Mouse (Mus musculus) heart, embryonic 13.5 days (tissue): ENCODE results near the gene Oosp2. TPM values are rescaled to one million over a fixed set of nuclear protein-coding genes. Genes with fewer than 3 reads are reported as not detected.

Experiments
- ATAC-seq: fragments of 200-750 bp; cut with Nextera tagmentation; 2 replicates; pipeline ENCODE4 v1.8.0; 2017; ENCODE audit warnings: moderate TSS enrichment; ENCODE audit not compliant: insufficient number of reproducible peaks, low FRiP score, low TSS enrichment; ENCODE audit errors: extremely low read depth
- H3K27ac ChIP-seq: fragments of 300-500 bp; sonication (generic); replicated peaks from 2 replicates; pipeline ENCODE4 v1.5.1; 2015; ENCODE audit warnings: moderate library complexity, mild to moderate bottlenecking, inconsistent platforms
- H3K27me3 ChIP-seq: fragments of 300-500 bp; sonication (generic); replicated peaks from 2 replicates; pipeline ENCODE4 v1.6.1; 2015; ENCODE audit warnings: mild to moderate bottlenecking, inconsistent platforms
- H3K36me3 ChIP-seq: fragments of 300-500 bp; sonication (generic); 2 replicates; pipeline ENCODE4 v1.6.1; 2015; ENCODE audit warnings: mild to moderate bottlenecking, inconsistent platforms
- H3K4me1 ChIP-seq: fragments of 300-500 bp; sonication (generic); 2 replicates; pipeline ENCODE4 v1.6.1; 2015; ENCODE audit warnings: inconsistent platforms
- H3K4me2 ChIP-seq: fragments of 300-500 bp; sonication (generic); 2 replicates; pipeline ENCODE4 v1.6.1; 2015; ENCODE audit warnings: inconsistent platforms, mild to moderate bottlenecking, moderate library complexity
- H3K4me3 ChIP-seq: fragments of 300-500 bp; sonication (generic); 2 replicates; pipeline ENCODE4 v1.5.1; 2015; ENCODE audit warnings: moderate library complexity, mild to moderate bottlenecking, inconsistent platforms
- H3K9ac ChIP-seq: fragments of 300-500 bp; sonication (generic); 2 replicates; pipeline ENCODE4 v1.6.1; 2015; ENCODE audit warnings: inconsistent platforms, mild to moderate bottlenecking, moderate library complexity
- H3K9me3 ChIP-seq: fragments of 300-500 bp; sonication (generic); 2 replicates; pipeline ENCODE4 v1.6.1; 2016; ENCODE audit warnings: inconsistent platforms
- WGBS: fragments of 180-500 bp; shearing (Covaris S2); methylation state at CpG from one replicate; pipeline ENCODE4 v1.1.7; 2015; ENCODE audit warnings: mixed read lengths; 5-methylcytosine and 5-hydroxymethylcytosine counted together
- polyA plus RNA-seq: library from polyadenylated mRNA; unstranded; fragments of >200 nt; fragmentation: Nextera tagmentation; extraction: Ambion mirVana; gene quantifications from 2 replicates; pipeline ENCODE4 v1.2.1, GENCODE M21; 2015

Gene Oosp2
- polyA plus RNA-seq, 1 experiment from 2014 or later, result not detected

DNA sequence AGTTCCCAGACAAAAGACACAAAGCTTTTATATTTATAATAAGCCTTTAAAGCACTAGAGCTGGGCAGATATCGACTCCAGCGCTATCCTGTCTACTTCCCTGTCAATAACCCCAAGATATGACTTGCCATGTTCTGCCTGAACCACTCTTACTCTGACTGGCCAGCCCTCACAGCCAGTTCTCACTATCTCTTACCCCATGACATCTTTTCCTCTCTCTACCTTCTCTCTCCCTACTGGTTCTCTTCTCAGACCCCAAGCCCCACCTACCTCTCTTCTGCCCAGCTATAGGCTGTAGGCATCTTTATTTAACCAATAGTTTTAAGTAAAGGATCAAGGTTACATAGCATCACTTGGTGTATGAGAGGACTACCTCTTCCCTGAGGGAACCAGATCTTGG is 26.0 kb downstream of the Oosp2 start:
- no peaks in the 10 kb centered on the region for H3K36me3 ChIP-seq
- no peaks in the 10 kb centered on the region for H3K4me1 ChIP-seq
- no peaks in the 10 kb centered on the region for H3K9me3 ChIP-seq
- no peak overlapping the region for H3K4me3 ChIP-seq
- 54% methylated on average over 2 of the region's 2 CpGs for WGBS
- ATAC-seq, result no peak
- H3K4me2 ChIP-seq, result no peak overlapping the region
- no peaks in the 10 kb centered on the region for H3K27me3 ChIP-seq
- H3K27ac ChIP-seq, result no peak overlapping the region
- H3K9ac ChIP-seq, result no peak overlapping the region

DNA sequence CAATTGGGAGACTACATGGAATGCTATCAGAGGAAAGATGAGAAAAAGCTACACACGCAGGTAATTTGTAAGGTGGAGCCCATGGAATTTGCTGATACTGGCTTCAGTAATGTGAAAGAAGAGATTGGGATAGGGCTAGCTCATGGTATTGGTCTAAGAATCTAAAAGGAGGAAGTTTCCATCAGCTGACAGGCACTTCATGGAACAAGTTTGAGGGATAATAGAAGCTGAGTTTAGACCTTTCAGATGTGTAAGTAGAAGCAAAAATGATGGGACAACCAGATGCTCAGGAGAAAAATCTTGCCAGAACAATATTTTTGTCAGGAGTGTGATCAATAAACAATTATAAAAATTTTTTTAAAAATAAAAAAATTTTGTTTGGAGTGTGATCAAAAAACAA is 26.6 kb downstream of the Oosp2 start:
- no peaks in the 10 kb centered on the region for H3K27me3 ChIP-seq
- no peak overlapping the region for H3K27ac ChIP-seq
- WGBS, result 66% methylated on average over 1 of the region's 1 CpGs
- H3K4me2 ChIP-seq, result no peak overlapping the region
- H3K9me3 ChIP-seq, result no peaks in the 10 kb centered on the region
- ATAC-seq, result no peak
- no peaks in the 10 kb centered on the region for H3K36me3 ChIP-seq
- no peaks in the 10 kb centered on the region for H3K4me1 ChIP-seq
- H3K9ac ChIP-seq, result no peak overlapping the region
- H3K4me3 ChIP-seq, result no peak overlapping the region

DNA sequence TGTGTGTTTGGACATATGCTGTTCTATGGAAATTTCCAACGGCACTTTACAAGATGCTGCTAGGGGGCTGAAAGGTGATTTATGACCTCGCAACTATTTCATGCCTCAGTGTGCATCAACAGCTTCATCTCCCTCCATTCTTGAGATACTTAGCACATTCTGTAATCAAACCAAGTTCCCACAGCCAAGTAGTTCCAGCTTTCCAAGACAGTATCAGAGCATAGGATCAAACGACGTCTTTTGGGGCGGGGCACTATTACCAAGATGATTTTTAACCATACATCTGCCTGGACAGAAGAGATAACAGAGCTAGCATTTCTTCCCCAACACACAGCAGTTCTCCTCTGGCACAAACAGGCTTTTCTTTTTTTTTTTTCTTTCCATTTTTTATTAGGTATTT is 35.1 kb downstream of the Oosp2 start:
- H3K4me1 ChIP-seq, result no peaks in the 10 kb centered on the region
- no peaks in the 10 kb centered on the region for H3K9me3 ChIP-seq
- no peak overlapping the region for H3K4me3 ChIP-seq
- ATAC-seq, result no peak
- H3K4me2 ChIP-seq, result no peak overlapping the region
- H3K36me3 ChIP-seq, result no peaks in the 10 kb centered on the region
- no peak overlapping the region for H3K27ac ChIP-seq
- WGBS, result 66% methylated on average over 5 of the region's 5 CpGs
- H3K9ac ChIP-seq, result no peak overlapping the region
- H3K27me3 ChIP-seq, result no peaks in the 10 kb centered on the region

DNA sequence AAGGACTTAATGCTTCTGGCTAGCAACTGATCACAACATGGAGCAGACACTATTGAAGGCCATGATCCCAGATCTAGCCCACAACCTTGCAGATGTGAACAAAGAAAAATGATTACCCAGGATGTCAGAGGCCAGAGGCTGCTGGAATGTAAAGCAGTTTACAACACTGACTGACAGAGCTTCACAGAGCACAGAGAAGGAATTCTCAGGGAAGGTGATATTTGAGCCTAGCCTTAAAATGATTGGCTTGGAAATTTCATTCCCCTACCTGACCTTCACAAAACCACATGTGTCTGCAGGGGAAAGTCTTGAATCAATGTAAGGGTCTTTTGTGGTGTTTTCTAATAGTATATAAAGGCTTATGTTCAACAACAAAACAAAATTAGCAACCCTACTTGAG is 35.6 kb downstream of the Oosp2 start:
- Histone ChIP-seq H3K27ac (no peak overlapping the region), H3K36me3 (no peaks in the 10 kb centered on the region), H3K4me2 (no peak overlapping the region), H3K9ac (no peak overlapping the region), H3K9me3 (no peaks in the 10 kb centered on the region), H3K27me3 (no peaks in the 10 kb centered on the region), H3K4me1 (no peaks in the 10 kb centered on the region), H3K4me3 (no peak overlapping the region)
- ATAC-seq, result no peak

DNA sequence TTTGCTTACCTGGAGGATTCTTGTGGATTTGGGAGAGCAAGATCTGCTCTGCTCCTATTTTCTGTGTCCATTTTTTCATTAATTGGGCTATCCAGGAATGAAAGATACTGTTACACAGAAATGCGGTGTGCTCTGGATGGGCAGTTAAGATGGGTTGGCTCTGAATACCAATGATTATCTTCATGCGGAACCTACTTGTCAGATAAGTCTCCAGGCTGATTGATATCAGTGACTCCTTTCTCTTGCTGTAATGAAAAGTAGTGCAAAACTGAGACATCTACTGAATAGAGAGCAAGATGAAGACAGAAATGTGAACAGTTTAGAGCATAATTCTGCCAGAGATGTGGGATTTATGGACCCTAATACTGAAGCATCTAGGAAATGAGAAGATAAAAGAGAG is 36.8 kb downstream of the Oosp2 start, which contains the start of gene Ms4a2:
Gene Ms4a2 (minus strand): TSS at position 169 of the 400 bp plus-strand sequence.
- Histone ChIP-seq H3K4me2 (no peak within 1 kb of the TSS), H3K27me3 (no peaks in the 10 kb centered on the region), H3K4me3 (no peak within 1 kb of the TSS), H3K27ac (no peak within 1 kb of the TSS), H3K4me1 (no peaks in the 10 kb centered on the region), H3K9ac (no peak within 1 kb of the TSS), H3K9me3 (no peaks in the 10 kb centered on the region), H3K36me3 (no peaks in the 10 kb centered on the region)
- no peak for ATAC-seq
- 75% methylated on average over 2 of the region's 2 CpGs for WGBS

DNA sequence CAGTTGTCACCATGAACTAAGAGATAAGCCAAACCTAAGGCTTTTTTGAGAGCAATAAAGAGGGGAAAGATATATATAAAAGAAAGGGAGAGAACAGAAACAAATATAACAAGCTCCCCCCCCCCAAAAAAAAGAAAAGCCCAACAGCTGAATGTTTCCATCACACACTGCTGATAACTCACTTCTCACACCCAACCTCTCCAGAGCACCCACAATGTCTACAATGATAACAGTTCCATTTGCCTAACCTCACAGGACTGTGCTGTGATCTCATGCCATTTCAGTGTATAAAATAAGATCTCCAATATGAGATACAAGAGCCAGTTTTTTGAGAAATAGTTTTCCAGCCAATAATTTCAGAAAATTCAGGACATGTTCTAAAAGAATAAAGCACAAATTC is 42.4 kb downstream of the Oosp2 start:
- no peaks in the 10 kb centered on the region for H3K9me3 ChIP-seq
- no peaks in the 10 kb centered on the region for H3K27me3 ChIP-seq
- no peaks in the 10 kb centered on the region for H3K4me1 ChIP-seq
- H3K9ac ChIP-seq, result no peak overlapping the region
- no peak overlapping the region for H3K4me3 ChIP-seq
- H3K36me3 ChIP-seq, result no peaks in the 10 kb centered on the region
- no peak overlapping the region for H3K4me2 ChIP-seq
- no peak for ATAC-seq
- H3K27ac ChIP-seq, result no peak overlapping the region

DNA sequence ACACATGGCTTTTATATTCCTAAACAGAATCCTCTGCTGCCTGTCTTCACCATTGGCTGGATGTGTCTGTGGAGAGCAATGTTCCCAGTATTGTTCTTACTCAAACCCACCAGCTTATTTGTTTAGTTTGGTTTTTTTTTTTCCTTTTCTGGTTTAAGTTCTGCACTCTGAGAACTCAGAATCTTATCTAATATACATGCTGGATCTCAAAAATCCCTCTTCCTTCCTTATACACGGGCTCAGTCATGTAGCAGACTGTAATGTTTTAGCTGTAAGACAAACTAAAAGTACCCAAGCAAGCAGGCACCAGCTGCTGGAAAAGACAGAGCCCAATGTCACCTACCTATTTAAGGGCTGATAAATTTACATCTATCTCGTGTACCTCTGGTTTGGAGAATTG is 45.6 kb downstream of the Oosp2 start:
- WGBS, result 49% methylated on average over 2 of the region's 2 CpGs

DNA sequence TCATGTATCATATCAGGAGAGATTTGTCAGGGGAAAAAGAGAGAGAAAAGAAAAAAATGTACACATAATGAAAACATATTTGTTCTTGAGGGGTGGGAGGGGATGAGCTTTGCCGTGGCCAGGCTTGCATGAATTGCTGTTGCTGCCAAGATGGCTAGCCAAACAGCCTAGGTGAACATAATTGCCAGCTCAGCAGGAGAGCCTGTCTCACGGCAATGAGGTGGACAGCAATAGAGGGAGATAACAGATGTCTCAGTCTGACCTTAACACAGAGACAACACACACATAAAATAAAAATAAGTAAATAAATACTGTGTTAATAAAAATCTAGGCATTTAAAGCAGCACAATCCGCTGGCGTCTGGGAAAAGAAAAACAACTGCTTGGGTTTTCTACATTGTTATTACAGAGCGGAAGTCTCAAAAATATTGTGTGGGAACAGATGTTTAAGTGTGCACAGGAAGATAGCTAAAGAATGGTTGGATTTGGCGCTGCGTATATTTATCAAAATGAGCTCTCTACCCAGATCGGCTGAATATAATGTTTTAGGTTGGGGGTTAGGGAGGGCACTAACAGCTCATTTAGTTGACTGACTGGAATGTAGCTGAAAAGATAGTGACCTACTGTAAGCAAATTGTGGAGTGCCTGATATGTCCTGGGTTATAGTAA is 46.4 kb downstream of the Oosp2 start:
- Histone ChIP-seq H3K27ac (no peak overlapping the region), H3K9ac (no peak overlapping the region)

More for the DNA sequence above, 45.6 kb downstream of the Oosp2 start:
- no peak for ATAC-seq
- no peak overlapping the region for H3K27ac ChIP-seq
- H3K9ac ChIP-seq, result no peak overlapping the region
- no peak overlapping the region for H3K4me3 ChIP-seq
- no peaks in the 10 kb centered on the region for H3K9me3 ChIP-seq
- no peak overlapping the region for H3K4me2 ChIP-seq
- H3K36me3 ChIP-seq, result no peaks in the 10 kb centered on the region
- no peaks in the 10 kb centered on the region for H3K27me3 ChIP-seq
- no peaks in the 10 kb centered on the region for H3K4me1 ChIP-seq

DNA sequence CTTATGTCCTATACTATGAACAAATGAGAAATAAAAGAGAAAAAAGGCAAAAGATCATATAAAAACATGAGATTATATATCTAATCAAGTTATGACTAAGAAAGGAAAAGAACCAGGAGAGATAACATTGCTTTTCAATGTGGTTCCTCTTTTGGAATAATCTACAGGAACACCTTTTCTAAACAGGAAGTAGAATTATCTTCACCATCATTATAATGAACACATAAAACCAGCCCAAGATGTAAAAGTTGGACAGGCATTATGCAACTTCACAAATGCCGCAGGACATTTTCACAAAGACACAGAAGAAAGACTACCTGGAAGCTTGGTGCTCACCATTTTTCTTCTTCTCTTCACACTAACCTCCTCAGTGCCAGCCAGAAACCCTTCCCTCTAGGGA is 47.3 kb downstream of the Oosp2 start:
- Histone ChIP-seq H3K4me3 (no peak overlapping the region), H3K27ac (no peak overlapping the region), H3K27me3 (no peaks in the 10 kb centered on the region), H3K4me2 (no peak overlapping the region), H3K9me3 (no peaks in the 10 kb centered on the region), H3K4me1 (no peaks in the 10 kb centered on the region), H3K36me3 (no peaks in the 10 kb centered on the region), H3K9ac (no peak overlapping the region)
- ATAC-seq, result no peak
- WGBS, result 81% methylated on average over 1 of the region's 1 CpGs

More for the DNA sequence above, 46.4 kb downstream of the Oosp2 start:
- Histone ChIP-seq H3K4me2 (no peak overlapping the region), H3K9me3 (no peaks in the 10 kb centered on the region), H3K36me3 (no peaks in the 10 kb centered on the region), H3K27me3 (no peaks in the 10 kb centered on the region), H3K4me1 (no peaks in the 10 kb centered on the region), H3K4me3 (no peak overlapping the region)
- no peak for ATAC-seq
- 58% methylated on average over 8 of the region's 8 CpGs for WGBS

DNA sequence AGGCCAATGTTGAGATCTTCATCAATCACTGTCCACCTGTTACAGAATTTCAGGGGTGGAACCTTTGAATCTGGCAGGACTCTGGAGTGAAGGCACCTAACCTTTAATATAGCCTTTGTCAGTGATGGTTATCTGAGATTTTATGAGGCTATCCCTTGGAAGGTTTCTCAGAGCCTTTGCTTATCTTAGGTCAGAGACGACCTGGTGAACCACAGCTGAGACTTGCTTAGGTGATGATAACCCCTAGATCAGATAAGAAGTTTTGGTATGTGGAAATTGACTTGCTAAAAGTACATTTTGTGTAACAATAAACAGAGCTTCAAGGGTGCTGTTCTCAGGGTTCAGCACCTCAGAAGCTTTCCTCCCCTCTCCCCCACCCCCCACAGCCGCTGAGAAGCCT is 48.1 kb downstream of the Oosp2 start:
- H3K27ac ChIP-seq, result no peak overlapping the region
- no peak overlapping the region for H3K4me2 ChIP-seq
- no peaks in the 10 kb centered on the region for H3K27me3 ChIP-seq
- WGBS, result 26% methylated on average over 2 of the region's 2 CpGs
- no peaks in the 10 kb centered on the region for H3K9me3 ChIP-seq
- H3K4me1 ChIP-seq, result no peaks in the 10 kb centered on the region
- ATAC-seq, result no peak
- H3K36me3 ChIP-seq, result no peaks in the 10 kb centered on the region
- H3K4me3 ChIP-seq, result no peak overlapping the region
- no peak overlapping the region for H3K9ac ChIP-seq

DNA sequence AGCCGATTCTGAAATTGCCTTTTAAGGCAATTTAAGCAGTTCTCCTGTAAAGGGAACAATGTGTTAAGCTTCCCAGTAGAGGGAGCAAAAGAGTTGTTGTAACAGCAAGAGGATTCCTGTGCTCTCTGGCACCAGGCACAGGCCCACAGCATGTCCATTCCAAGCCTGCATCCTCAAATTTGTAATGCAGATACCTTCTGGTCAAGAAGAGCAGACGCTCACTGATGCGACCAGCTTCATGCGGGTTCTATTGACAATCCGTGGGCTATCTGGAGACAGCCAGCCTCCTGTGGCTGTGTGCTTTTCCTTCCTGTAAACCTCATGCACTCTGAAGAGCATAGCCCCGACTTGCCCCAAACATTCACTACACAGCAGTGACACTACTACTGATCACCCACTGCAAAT is 48.8 kb downstream of the Oosp2 start:
- Histone ChIP-seq H3K27ac (no peak overlapping the region), H3K4me1 (no peaks in the 10 kb centered on the region), H3K9me3 (no peaks in the 10 kb centered on the region), H3K27me3 (no peaks in the 10 kb centered on the region), H3K4me2 (no peak overlapping the region), H3K36me3 (no peaks in the 10 kb centered on the region), H3K9ac (no peak overlapping the region), H3K4me3 (no peak overlapping the region)
- ATAC-seq, result no peak
- WGBS, result 19% methylated on average over 6 of the region's 6 CpGs

DNA sequence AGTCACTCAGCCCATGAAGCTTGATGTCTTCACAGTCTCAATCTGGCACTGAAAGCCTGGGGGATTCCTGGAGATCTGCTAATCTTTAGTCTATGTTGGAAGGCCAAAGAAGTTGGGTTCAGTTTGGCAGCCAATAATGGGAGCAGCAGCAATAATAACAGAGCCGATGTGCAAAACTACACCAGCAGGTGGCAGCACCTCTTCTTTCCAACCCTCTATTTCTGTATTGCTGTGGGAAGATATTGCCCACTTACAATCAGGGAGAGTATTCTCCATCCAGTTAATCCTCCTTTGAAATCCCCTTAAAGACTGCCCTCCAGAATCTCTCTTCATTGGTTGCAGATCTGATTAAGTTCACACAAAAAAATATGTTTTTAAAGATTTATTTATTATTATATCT is 52.2 kb downstream of the Oosp2 start:
- Histone ChIP-seq H3K9ac (no peak overlapping the region), H3K27me3 (no peaks in the 10 kb centered on the region), H3K36me3 (no peaks in the 10 kb centered on the region), H3K4me3 (no peak overlapping the region), H3K4me1 (no peaks in the 10 kb centered on the region), H3K9me3 (no peaks in the 10 kb centered on the region), H3K27ac (no peak overlapping the region), H3K4me2 (no peak overlapping the region)
- no peak for ATAC-seq
- 24% methylated on average over 1 of the region's 1 CpGs for WGBS
